Mouse (Mus musculus) fat pad, adult 2 months (tissue): ENCODE measurements at regions not wholly inside any gene's neighbourhood (a gene's known extent, or its start where the extent isn't known, plus 50 kb on each side); places are given as distances from the start of the nearest gene placed in this dataset.

ENCODE experiments used
- DNase-seq: peaks from one replicate; pipeline ENCODE4 v3.0.0-alpha.2; 2011; ENCODE audit warnings: low read depth, low spot score; ENCODE audit errors: extremely low read depth

- no peak for DNase-seq
Measured at GRCm38 (mm10) chr15:93804703-93805102, 209.0 kb upstream of the Prickle1 start.

GRCm38 (mm10) chr15:93790531-93790930 lies 194.8 kb upstream of the Prickle1 start:
- no peak for DNase-seq

GRCm38 (mm10) chr15:93789762-93790161 lies 194.1 kb upstream of the Prickle1 start:
- DNase-seq: no peak

GRCm38 (mm10) chr15:93787361-93787760 lies 191.7 kb upstream of the Prickle1 start:
- DNase-seq: no peak

GRCm38 (mm10) chr15:93785846-93786412 lies 190.2 kb upstream of the Prickle1 start:
- no peak for DNase-seq

GRCm38 (mm10) chr15:93783736-93784135 lies 188.0 kb upstream of the Prickle1 start:
- no peak for DNase-seq

GRCm38 (mm10) chr15:93775199-93775745 lies 179.6 kb upstream of the Prickle1 start:
- DNase-seq: no peak

- no peak for DNase-seq
Measured at GRCm38 (mm10) chr15:93774340-93774739, 178.6 kb upstream of the Prickle1 start.

GRCm38 (mm10) chr15:93766981-93767380 lies 171.3 kb upstream of the Prickle1 start:
- DNase-seq: no peak

GRCm38 (mm10) chr15:93763047-93763446 lies 167.4 kb upstream of the Prickle1 start:
- DNase-seq: no peak

GRCm38 (mm10) chr15:93758204-93758836 lies 162.6 kb upstream of the Prickle1 start:
- DNase-seq: no peak

- DNase-seq: no peak
Measured at GRCm38 (mm10) chr15:93755989-93756388, 160.3 kb upstream of the Prickle1 start.

- no peak for DNase-seq
Measured at GRCm38 (mm10) chr15:93751817-93752216, 156.1 kb upstream of the Prickle1 start.

GRCm38 (mm10) chr15:93750953-93751352 lies 155.3 kb upstream of the Prickle1 start:
- DNase-seq: no peak

- DNase-seq: no peak
Measured at GRCm38 (mm10) chr15:93744191-93744945, 148.7 kb upstream of the Prickle1 start.

GRCm38 (mm10) chr15:93733731-93734510 lies 138.2 kb upstream of the Prickle1 start:
- peak; percentile 94 for DNase-seq

- DNase-seq: no peak
Measured at GRCm38 (mm10) chr15:93732825-93733224, 137.1 kb upstream of the Prickle1 start.

GRCm38 (mm10) chr15:93731161-93731560 lies 135.5 kb upstream of the Prickle1 start:
- DNase-seq: no peak

GRCm38 (mm10) chr15:93715443-93715842 lies 119.8 kb upstream of the Prickle1 start:
- DNase-seq: no peak

- no peak for DNase-seq
Measured at GRCm38 (mm10) chr15:93713428-93713827, 117.7 kb upstream of the Prickle1 start.

- DNase-seq: no peak
Measured at GRCm38 (mm10) chr15:93712594-93712993, 116.9 kb upstream of the Prickle1 start.
